Mouse (Mus musculus): Measurements from ENCODE around the gene Pecr. TPM values are rescaled to one million over a fixed set of nuclear protein-coding genes. Genes with fewer than 3 reads are reported as not detected.

Pecr gene
- polyA plus RNA-seq, 1 experiment: 12.0 TPM

DNA sequence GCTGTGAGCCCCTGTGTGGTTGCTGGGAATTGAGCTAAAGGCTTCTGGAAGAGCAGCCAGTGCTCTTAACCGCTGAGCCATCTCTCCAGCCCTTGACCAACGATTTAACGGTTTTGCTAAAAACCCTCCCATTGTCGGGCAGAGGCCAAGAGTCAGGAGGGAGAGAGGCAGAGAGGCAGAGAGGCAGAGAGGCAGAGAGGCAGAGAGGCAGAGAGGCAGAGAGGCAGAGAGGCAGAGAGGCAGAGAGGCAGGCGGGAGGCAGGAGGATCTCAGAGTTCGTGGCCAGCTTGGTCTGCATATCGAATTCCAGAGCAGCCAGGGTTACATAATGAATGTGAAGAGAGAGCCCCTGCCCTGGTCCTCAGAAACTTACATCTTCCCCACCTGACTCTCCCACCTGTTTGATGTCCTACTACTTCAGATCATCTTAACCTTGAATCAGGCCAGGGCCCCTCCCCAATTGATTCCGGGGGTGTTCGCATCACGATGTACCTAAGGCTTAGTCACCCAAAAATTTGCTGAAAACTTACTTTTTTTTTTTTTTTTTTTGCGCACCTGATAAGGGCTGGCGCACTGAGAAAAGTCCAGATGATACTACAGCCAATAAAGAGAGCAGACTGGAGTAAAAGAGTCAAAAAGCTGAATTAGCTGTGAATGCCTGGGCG lies 58.9 kb downstream of the Pecr start:
- TF ChIP-seq CTCF (IDR thresholded peaks at IDR 0.05; ENCODE audit: control insufficient read depth, insufficient read depth, low read length): no peak
- TF ChIP-seq POLR2A (IDR thresholded peaks at IDR 0.05; ENCODE audit: borderline replicate concordance, control insufficient read depth, low read depth, low read length): no peak
- 15% methylated on average over 13 of the region's 13 CpGs for WGBS
- Histone ChIP-seq H3K4me1 (ENCODE audit: control insufficient read depth, insufficient read depth, low read length) (no peaks in the 10 kb centered on the region; the same call in 1 of the 2 replicates), H3K4me3 (replicated peaks; ENCODE audit: control insufficient read depth, low read depth, low read length) (peak overlapping the region; percentile 60), H3K27ac (ENCODE audit: control insufficient read depth, insufficient read depth, low read depth, low read length, poor library complexity) (no peak overlapping the region)

DNA sequence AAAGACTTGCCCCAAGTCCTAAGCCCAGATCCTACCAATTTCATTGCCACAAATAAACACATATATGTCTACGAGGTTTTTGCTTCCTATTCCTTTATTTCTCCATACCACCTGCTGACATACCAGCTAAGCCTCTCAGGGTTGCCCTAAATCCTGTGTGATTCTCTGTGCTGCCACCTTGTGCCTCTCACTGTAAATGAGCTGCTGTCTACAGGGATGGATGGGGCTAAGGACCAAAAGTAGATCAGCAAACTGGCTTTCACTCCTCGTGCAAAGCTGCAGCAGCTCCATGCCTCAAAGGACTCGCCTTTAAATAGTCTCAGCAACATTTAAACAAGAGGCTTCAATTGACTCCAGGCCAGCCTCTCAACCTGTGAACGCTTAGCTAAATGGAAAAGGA lies 64.1 kb downstream of the Pecr start:
- TF ChIP-seq CTCF (IDR thresholded peaks at IDR 0.05; ENCODE audit: control insufficient read depth, insufficient read depth, low read length): peak; percentile 13; the same call in 1 of the 2 replicates
- TF ChIP-seq POLR2A (IDR thresholded peaks at IDR 0.05; ENCODE audit: borderline replicate concordance, control insufficient read depth, low read depth, low read length): no peak
- no peak overlapping the region for H3K4me3 ChIP-seq (replicated peaks; ENCODE audit: control insufficient read depth, low read depth, low read length)
- 30% methylated on average over 4 of the region's 4 CpGs for whole genome bisulfite sequencing
- no peak overlapping the region for H3K27ac ChIP-seq (ENCODE audit: control insufficient read depth, insufficient read depth, low read depth, low read length, poor library complexity)
- H3K4me1 ChIP-seq (ENCODE audit: control insufficient read depth, insufficient read depth, low read length): peaks cover 2% of the 10 kb centered on the region

DNA sequence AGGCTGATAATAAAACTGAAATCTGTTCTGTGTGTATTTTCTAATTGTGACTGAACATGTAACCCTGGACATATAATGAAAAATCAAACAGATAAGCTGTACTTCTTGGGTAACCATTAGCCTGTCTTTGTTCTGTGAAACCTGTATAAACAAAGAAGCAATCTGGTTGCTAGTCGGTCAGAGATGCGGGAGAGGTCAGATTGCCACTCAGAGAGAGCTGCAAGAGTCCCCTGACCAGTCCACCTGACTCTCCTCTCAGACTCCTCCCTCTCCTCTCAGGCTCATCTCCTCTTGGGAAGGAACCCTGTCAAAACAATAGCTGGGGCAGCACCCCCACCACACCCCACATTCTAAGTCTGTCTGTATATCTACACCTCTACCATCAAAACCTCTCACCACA lies 65.0 kb downstream of the Pecr start:
- Histone ChIP-seq H3K4me1 (ENCODE audit: control insufficient read depth, insufficient read depth, low read length) (peaks cover 2% of the 10 kb centered on the region), H3K4me3 (replicated peaks; ENCODE audit: control insufficient read depth, low read depth, low read length) (no peak overlapping the region), H3K27ac (ENCODE audit: control insufficient read depth, insufficient read depth, low read depth, low read length, poor library complexity) (no peak overlapping the region)
- TF ChIP-seq CTCF (IDR thresholded peaks at IDR 0.05; ENCODE audit: control insufficient read depth, insufficient read depth, low read length) (no peak), POLR2A (IDR thresholded peaks at IDR 0.05; ENCODE audit: borderline replicate concordance, control insufficient read depth, low read depth, low read length) (no peak)
- 77% methylated on average over 2 of the region's 2 CpGs for WGBS

DNA sequence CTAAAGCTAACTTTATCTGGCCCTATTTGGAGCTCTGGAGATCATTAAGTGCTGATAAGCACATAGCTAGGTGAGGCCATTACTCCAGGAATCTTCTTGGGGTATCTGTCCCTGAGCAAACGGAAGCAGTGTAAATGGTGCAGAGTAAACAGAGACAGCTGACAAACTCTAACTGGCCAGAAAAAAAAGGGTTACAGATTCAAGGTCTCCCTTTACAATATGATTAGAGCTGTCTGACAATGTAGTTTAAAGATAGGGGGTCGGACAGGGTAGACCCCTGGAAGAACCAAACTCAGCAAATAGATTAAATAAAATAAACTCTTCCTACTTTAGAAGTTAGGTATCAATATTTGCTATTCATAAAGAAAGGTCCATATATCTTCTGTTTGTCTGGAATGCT lies 65.5 kb downstream of the Pecr start:
- no peak overlapping the region for H3K4me3 ChIP-seq (replicated peaks; ENCODE audit: control insufficient read depth, low read depth, low read length)
- no peak for TF ChIP-seq CTCF (IDR thresholded peaks at IDR 0.05; ENCODE audit: control insufficient read depth, insufficient read depth, low read length)
- H3K27ac ChIP-seq (ENCODE audit: control insufficient read depth, insufficient read depth, low read depth, low read length, poor library complexity): no peak overlapping the region
- 77% methylated on average over 2 of the region's 2 CpGs for WGBS
- H3K4me1 ChIP-seq (ENCODE audit: control insufficient read depth, insufficient read depth, low read length): peaks cover 2% of the 10 kb centered on the region

DNA sequence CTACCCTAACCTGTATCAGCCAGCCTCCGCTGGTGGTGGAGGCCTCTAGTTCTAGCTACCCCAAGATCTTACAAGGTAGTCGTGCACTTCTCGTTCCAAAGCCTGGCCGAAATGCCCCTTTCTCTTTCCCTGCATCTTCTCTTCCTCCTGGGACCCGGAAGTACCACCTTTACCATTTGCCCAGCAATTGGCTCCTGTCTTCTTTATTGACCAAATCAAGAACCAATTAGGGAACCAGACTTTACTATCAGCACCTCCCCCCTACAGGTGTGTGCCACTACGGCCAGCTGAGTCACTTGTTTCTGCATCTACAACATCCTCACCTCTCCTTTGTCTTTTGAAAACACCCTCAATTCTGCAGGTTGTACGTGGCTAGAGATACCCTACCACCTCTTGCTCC lies 67.4 kb downstream of the Pecr start:
- no peak for TF ChIP-seq POLR2A (IDR thresholded peaks at IDR 0.05; ENCODE audit: borderline replicate concordance, control insufficient read depth, low read depth, low read length)
- no peak for TF ChIP-seq CTCF (IDR thresholded peaks at IDR 0.05; ENCODE audit: control insufficient read depth, insufficient read depth, low read length)
- no peak overlapping the region for H3K4me3 ChIP-seq (replicated peaks; ENCODE audit: control insufficient read depth, low read depth, low read length)
- 85% methylated on average over 7 of the region's 7 CpGs for WGBS
- no peak overlapping the region for H3K27ac ChIP-seq (ENCODE audit: control insufficient read depth, insufficient read depth, low read depth, low read length, poor library complexity)
- peaks cover 2% of the 10 kb centered on the region for H3K4me1 ChIP-seq (ENCODE audit: control insufficient read depth, insufficient read depth, low read length)

DNA sequence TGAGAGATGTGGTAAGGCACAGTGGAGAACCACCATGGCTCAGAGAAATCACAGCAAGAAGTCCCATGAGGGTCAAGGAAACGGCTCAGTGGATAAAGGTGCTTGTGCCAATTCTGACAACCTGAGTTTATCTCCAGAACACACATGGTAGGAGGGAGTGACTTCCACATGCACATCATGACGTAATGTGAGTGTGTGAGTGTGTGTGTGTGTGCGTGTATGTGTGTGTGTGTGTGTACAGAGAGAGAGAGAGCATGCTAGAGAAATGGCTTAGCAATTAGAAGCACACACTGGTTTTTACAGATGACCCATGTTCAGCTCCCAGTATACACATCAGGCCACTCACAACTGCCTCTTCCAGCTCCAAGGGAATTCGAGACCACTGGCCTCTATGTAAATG lies 68.9 kb downstream of the Pecr start:
- TF ChIP-seq CTCF (IDR thresholded peaks at IDR 0.05; ENCODE audit: control insufficient read depth, insufficient read depth, low read length) (no peak), POLR2A (IDR thresholded peaks at IDR 0.05; ENCODE audit: borderline replicate concordance, control insufficient read depth, low read depth, low read length) (no peak)
- WGBS: 49% methylated on average over 4 of the region's 4 CpGs
- no peak overlapping the region for H3K27ac ChIP-seq (ENCODE audit: control insufficient read depth, insufficient read depth, low read depth, low read length, poor library complexity)

DNA sequence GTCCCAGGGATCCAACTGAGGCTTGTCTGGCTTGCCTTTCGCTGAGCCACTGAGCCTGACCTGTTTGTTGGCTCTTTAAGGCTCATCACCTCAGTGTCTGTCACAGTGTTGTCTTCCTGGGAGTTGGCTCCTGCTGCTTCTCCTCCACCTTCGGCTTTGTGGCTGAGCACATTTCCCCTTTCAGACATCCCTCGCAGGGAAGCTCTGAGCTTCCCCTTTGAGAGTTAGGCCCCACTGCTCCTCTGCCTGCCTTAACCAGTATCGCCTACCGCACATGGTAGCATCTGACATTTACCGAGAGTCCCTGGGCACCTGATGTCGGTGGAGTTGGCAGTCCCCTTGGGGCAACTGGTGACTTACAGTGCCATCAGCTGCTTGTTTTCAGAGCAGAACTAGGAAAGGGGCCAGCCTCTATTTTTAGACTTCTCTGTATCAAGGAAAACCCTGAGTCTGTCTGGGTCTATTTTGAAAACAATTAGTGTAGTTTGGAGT lies 69.6 kb downstream of the Pecr start:
- no peak overlapping the region for H3K4me3 ChIP-seq (replicated peaks; ENCODE audit: control insufficient read depth, low read depth, low read length)
- 9% methylated on average over 7 of the region's 7 CpGs for WGBS
- H3K27ac ChIP-seq (ENCODE audit: control insufficient read depth, insufficient read depth, low read depth, low read length, poor library complexity): no peak overlapping the region

More for the DNA sequence above, 68.9 kb downstream of the Pecr start:
- Histone ChIP-seq H3K4me3 (replicated peaks; ENCODE audit: control insufficient read depth, low read depth, low read length) (no peak overlapping the region), H3K4me1 (ENCODE audit: control insufficient read depth, insufficient read depth, low read length) (peaks cover 2% of the 10 kb centered on the region)

DNA sequence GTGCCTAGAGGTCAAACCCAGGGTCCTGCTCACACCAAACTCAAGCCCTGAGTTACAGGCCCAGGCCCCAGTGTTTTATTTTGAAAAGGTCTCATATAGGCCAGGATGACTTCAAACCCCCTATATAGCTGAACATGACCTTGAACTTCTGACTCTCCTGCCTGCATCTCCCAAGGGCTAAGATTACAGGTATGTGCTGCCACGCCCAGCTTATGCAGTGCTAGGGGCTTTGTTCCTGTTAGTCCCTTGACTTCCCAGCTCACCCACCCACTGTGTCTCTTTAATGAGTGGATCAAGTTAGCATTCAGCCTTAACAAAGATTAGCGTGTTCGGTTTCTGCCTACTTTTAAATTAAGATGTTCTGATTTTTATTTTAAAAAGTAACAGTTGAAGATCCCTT lies 70.2 kb downstream of the Pecr start:
- Histone ChIP-seq H3K4me3 (replicated peaks; ENCODE audit: control insufficient read depth, low read depth, low read length) (no peak overlapping the region), H3K4me1 (ENCODE audit: control insufficient read depth, insufficient read depth, low read length) (peaks cover 2% of the 10 kb centered on the region), H3K27ac (ENCODE audit: control insufficient read depth, insufficient read depth, low read depth, low read length, poor library complexity) (no peak overlapping the region)
- TF ChIP-seq CTCF (IDR thresholded peaks at IDR 0.05; ENCODE audit: control insufficient read depth, insufficient read depth, low read length): no peak
- TF ChIP-seq POLR2A (IDR thresholded peaks at IDR 0.05; ENCODE audit: borderline replicate concordance, control insufficient read depth, low read depth, low read length): no peak
- 83% methylated on average over 3 of the region's 3 CpGs for WGBS

More for the DNA sequence above, 69.6 kb downstream of the Pecr start:
- H3K4me1 ChIP-seq (ENCODE audit: control insufficient read depth, insufficient read depth, low read length): peaks cover 2% of the 10 kb centered on the region
- TF ChIP-seq POLR2A (IDR thresholded peaks at IDR 0.05; ENCODE audit: borderline replicate concordance, control insufficient read depth, low read depth, low read length) (no peak), CTCF (IDR thresholded peaks at IDR 0.05; ENCODE audit: control insufficient read depth, insufficient read depth, low read length) (no peak)
